Mouse (Mus musculus) limb, embryonic 12.5 days (tissue): ENCODE measurements around the gene Mvb12b. TPM values are rescaled to one million over a fixed set of nuclear protein-coding genes. Genes with fewer than 3 reads are reported as not detected.

Experiments
- ATAC-seq: fragments of 200-750 bp; cut with Nextera tagmentation; 2 replicates; pipeline ENCODE4 v1.8.0; 2017; ENCODE audit warnings: low read depth, moderate TSS enrichment; ENCODE audit not compliant: insufficient number of reproducible peaks, insufficient read depth, low FRiP score, low TSS enrichment
- H3K27ac ChIP-seq: fragments of 300-500 bp; sonication (generic); 2 replicates; pipeline ENCODE4 v1.5.1; 2016; ENCODE audit warnings: mild to moderate bottlenecking, moderate library complexity
- H3K27me3 ChIP-seq: fragments of 300-500 bp; sonication (generic); 2 replicates; pipeline ENCODE4 v1.6.1; 2016; ENCODE audit warnings: mild to moderate bottlenecking, moderate library complexity
- H3K36me3 ChIP-seq: fragments of 300-500 bp; sonication (generic); 2 replicates; pipeline ENCODE4 v1.6.1; 2016; ENCODE audit warnings: mild to moderate bottlenecking, moderate library complexity
- H3K4me1 ChIP-seq: fragments of 300-500 bp; sonication (generic); replicated peaks from 2 replicates; pipeline ENCODE4 v1.6.1; 2016
- H3K4me2 ChIP-seq: fragments of 300-500 bp; sonication (generic); 2 replicates; pipeline ENCODE4 v1.6.1; 2016; ENCODE audit warnings: mild to moderate bottlenecking, moderate library complexity
- H3K4me3 ChIP-seq: fragments of 300-500 bp; sonication (generic); replicated peaks from 2 replicates; pipeline ENCODE4 v1.5.1; 2016; ENCODE audit warnings: mild to moderate bottlenecking
- H3K9ac ChIP-seq: fragments of 300-500 bp; sonication (generic); replicated peaks from 2 replicates; pipeline ENCODE4 v1.6.1; 2016; ENCODE audit warnings: mild to moderate bottlenecking, moderate library complexity
- H3K9me3 ChIP-seq: fragments of 300-500 bp; sonication (generic); 2 replicates; pipeline ENCODE4 v1.6.1; 2016; ENCODE audit warnings: mild to moderate bottlenecking, moderate library complexity
- WGBS: fragments of 180-500 bp; shearing (Covaris S2); methylation state at CpG from one replicate; pipeline ENCODE4 v1.1.7; 2016; 5-methylcytosine and 5-hydroxymethylcytosine counted together
- polyA plus RNA-seq: library from polyadenylated mRNA; unstranded; fragments of >200 nt; fragmentation: Nextera tagmentation; extraction: Ambion mirVana; gene quantifications from 2 replicates; pipeline ENCODE4 v1.2.1, GENCODE M21; 2016

Gene Mvb12b
- polyA plus RNA-seq, 1 experiment from 2014 or later: 25.5 TPM

- no peak for ATAC-seq
- 0 out of 2 replicates have a peak overlapping the region, but pooled peaks have one; percentile 25 for H3K27ac ChIP-seq
- no peaks in the 10 kb centered on the region for H3K27me3 ChIP-seq
- no peaks in the 10 kb centered on the region for H3K9me3 ChIP-seq
- H3K4me3 ChIP-seq: no peak overlapping the region
- H3K4me1 ChIP-seq: peaks cover 66% of the 10 kb centered on the region
- H3K36me3 ChIP-seq: peaks cover 22% of the 10 kb centered on the region
- no peak overlapping the region; the same call in 1 of the 2 replicates for H3K9ac ChIP-seq
- 93% methylated on average over 7 of the region's 7 CpGs for WGBS
- no peak overlapping the region for H3K4me2 ChIP-seq
These were observed 92.7 kb downstream of the Mvb12b start for GRCm38 (mm10) chr2:33795001-33795580.

GRCm38 (mm10) chr2:33794483-33794882, 93.3 kb downstream of the Mvb12b start:
- WGBS: 42% methylated on average over 9 of the region's 9 CpGs
- peaks cover 72% of the 10 kb centered on the region for H3K4me1 ChIP-seq
- no peak overlapping the region for H3K4me2 ChIP-seq
- 0 out of 2 replicates have a peak overlapping the region, but pooled peaks have one; percentile 25 for H3K27ac ChIP-seq
- H3K27me3 ChIP-seq: no peaks in the 10 kb centered on the region
- H3K36me3 ChIP-seq: peaks cover 22% of the 10 kb centered on the region
- no peak overlapping the region; the same call in 1 of the 2 replicates for H3K9ac ChIP-seq
- no peaks in the 10 kb centered on the region for H3K9me3 ChIP-seq
- ATAC-seq: no peak
- H3K4me3 ChIP-seq: no peak overlapping the region

DNA sequence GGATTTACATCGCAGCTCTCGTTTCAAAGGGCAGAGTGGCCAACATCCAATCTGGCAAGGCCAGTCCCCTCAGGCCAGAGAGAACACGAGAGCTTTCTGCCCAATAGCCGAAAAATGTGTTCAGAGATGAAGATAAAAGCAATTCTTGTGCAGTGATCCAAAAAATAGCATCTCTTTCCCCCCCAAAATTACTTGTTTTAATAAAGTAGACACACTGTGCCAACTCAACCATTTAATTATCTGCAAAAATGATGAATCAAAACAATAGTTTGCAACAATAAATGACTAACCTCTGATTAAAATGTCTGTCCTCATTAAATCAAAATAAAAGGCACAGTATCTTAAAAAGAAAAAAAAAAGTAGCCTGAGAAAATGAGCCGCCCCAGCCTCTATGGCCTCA, 97.4 kb downstream of the Mvb12b start:
- Histone ChIP-seq H3K4me1 (peaks cover 68% of the 10 kb centered on the region), H3K36me3 (peaks cover 14% of the 10 kb centered on the region), H3K27ac (peak overlapping the region; percentile 85; the same call in 1 of the 2 replicates), H3K9ac (no peak overlapping the region), H3K4me2 (no peak overlapping the region), H3K9me3 (no peaks in the 10 kb centered on the region), H3K27me3 (no peaks in the 10 kb centered on the region), H3K4me3 (no peak overlapping the region)
- no peak for ATAC-seq
- 29% methylated on average over 5 of the region's 5 CpGs for WGBS

GRCm38 (mm10) chr2:33789732-33790131, 98.0 kb downstream of the Mvb12b start:
- Histone ChIP-seq H3K4me2 (no peak overlapping the region), H3K4me1 (peaks cover 63% of the 10 kb centered on the region), H3K27ac (peak overlapping the region; percentile 85), H3K36me3 (peaks cover 14% of the 10 kb centered on the region), H3K9me3 (no peaks in the 10 kb centered on the region), H3K27me3 (no peaks in the 10 kb centered on the region), H3K9ac (0 out of 2 replicates have a peak overlapping the region, but pooled peaks have one; percentile 28), H3K4me3 (no peak overlapping the region)
- WGBS: 29% methylated on average over 9 of the region's 9 CpGs
- ATAC-seq: peak; percentile 45; the same call in 1 of the 2 replicates

- 0 out of 2 replicates have a peak overlapping the region, but pooled peaks have one; percentile 28 for H3K9ac ChIP-seq
- WGBS: 13% methylated on average over 6 of the region's 6 CpGs
- H3K9me3 ChIP-seq: no peaks in the 10 kb centered on the region
- ATAC-seq: 0 out of 2 replicates have a peak, but pooled peaks have one; percentile 66
- H3K4me2 ChIP-seq: no peak overlapping the region; the same call in 1 of the 2 replicates
- H3K4me1 ChIP-seq: peaks cover 58% of the 10 kb centered on the region
- no peaks in the 10 kb centered on the region for H3K27me3 ChIP-seq
- peak overlapping the region; percentile 85 for H3K27ac ChIP-seq
- peaks cover 18% of the 10 kb centered on the region for H3K36me3 ChIP-seq
- H3K4me3 ChIP-seq: no peak overlapping the region
These were observed 98.5 kb downstream of the Mvb12b start for GRCm38 (mm10) chr2:33789279-33789678.

- no peak overlapping the region for H3K9ac ChIP-seq
- H3K9me3 ChIP-seq: no peaks in the 10 kb centered on the region
- H3K4me1 ChIP-seq: peaks cover 54% of the 10 kb centered on the region
- ATAC-seq: no peak
- WGBS: 55% methylated on average over 7 of the region's 7 CpGs
- no peak overlapping the region for H3K27ac ChIP-seq
- no peaks in the 10 kb centered on the region for H3K27me3 ChIP-seq
- peaks cover 15% of the 10 kb centered on the region; the same call in 1 of the 2 replicates for H3K36me3 ChIP-seq
- no peak overlapping the region for H3K4me2 ChIP-seq
- no peak overlapping the region for H3K4me3 ChIP-seq
These were observed 98.9 kb downstream of the Mvb12b start for GRCm38 (mm10) chr2:33788851-33789250.

- Histone ChIP-seq H3K9ac (no peak overlapping the region), H3K36me3 (peaks cover 17% of the 10 kb centered on the region; the same call in 1 of the 2 replicates), H3K4me2 (no peak overlapping the region; the same call in 1 of the 2 replicates), H3K9me3 (no peaks in the 10 kb centered on the region), H3K4me1 (peaks cover 58% of the 10 kb centered on the region), H3K4me3 (no peak overlapping the region), H3K27ac (peak overlapping the region; percentile 45), H3K27me3 (no peaks in the 10 kb centered on the region)
- no peak for ATAC-seq
- WGBS: 43% methylated on average over 13 of the region's 13 CpGs
These were observed 99.6 kb downstream of the Mvb12b start for GRCm38 (mm10) chr2:33788131-33788530.

DNA sequence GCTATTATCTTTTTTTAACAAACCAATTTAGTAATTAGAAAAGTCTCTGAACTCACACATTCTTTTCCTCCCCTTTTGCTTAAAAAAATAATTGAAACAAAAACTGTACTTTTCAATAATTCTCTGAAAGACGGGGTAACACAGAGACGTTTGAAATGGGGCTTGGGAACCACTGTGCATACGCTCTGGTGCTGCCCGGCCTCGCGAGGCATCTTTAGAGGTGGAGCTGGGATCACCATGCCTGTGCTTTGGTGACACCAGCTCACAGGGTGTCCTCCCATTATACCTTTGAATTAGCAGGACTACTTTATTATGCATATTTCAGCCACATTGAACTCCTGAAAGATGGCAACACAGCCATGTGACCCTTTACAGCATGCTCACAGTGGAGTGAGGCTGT, 101.7 kb downstream of the Mvb12b start:
- Histone ChIP-seq H3K4me3 (no peak overlapping the region), H3K4me2 (no peak overlapping the region), H3K36me3 (peaks cover 9% of the 10 kb centered on the region; the same call in 1 of the 2 replicates), H3K27me3 (no peaks in the 10 kb centered on the region), H3K27ac (no peak overlapping the region), H3K9me3 (no peaks in the 10 kb centered on the region), H3K4me1 (peaks cover 66% of the 10 kb centered on the region), H3K9ac (no peak overlapping the region)
- no peak for ATAC-seq
- 80% methylated on average over 6 of the region's 6 CpGs for WGBS

GRCm38 (mm10) chr2:33785596-33785995, 102.2 kb downstream of the Mvb12b start:
- no peaks in the 10 kb centered on the region for H3K27me3 ChIP-seq
- H3K27ac ChIP-seq: 0 out of 2 replicates have a peak overlapping the region, but pooled peaks have one; percentile 31
- H3K9ac ChIP-seq: no peak overlapping the region
- H3K4me3 ChIP-seq: no peak overlapping the region
- WGBS: 30% methylated on average over 13 of the region's 13 CpGs
- peaks cover 64% of the 10 kb centered on the region for H3K4me1 ChIP-seq
- no peaks in the 10 kb centered on the region for H3K9me3 ChIP-seq
- ATAC-seq: no peak
- H3K4me2 ChIP-seq: no peak overlapping the region
- H3K36me3 ChIP-seq: peaks cover 9% of the 10 kb centered on the region; the same call in 1 of the 2 replicates

DNA sequence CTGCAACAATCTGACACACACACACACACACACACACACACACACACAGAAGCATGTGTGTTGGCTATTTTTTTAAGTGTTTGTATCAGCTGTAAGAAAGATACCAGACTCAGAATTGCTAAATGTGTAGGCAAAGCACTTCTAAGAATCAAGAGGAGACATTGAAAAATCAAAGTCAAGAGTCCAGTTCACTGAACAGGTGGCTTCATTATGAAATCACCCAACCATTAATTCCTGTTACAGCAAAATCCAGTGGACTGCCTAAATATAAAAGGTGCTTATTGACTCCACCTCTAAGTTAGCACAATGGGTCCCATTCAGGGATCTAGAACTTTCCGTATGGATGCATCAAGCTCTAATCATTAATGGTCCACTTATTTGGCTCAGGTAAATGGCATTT, 103.0 kb downstream of the Mvb12b start:
- H3K4me2 ChIP-seq: no peak overlapping the region
- WGBS: 90% methylated on average over 1 of the region's 1 CpGs
- ATAC-seq: no peak
- peaks cover 6% of the 10 kb centered on the region for H3K9me3 ChIP-seq
- H3K27ac ChIP-seq: no peak overlapping the region
- H3K36me3 ChIP-seq: peaks cover 12% of the 10 kb centered on the region
- H3K4me3 ChIP-seq: no peak overlapping the region
- peaks cover 56% of the 10 kb centered on the region for H3K4me1 ChIP-seq
- H3K27me3 ChIP-seq: no peaks in the 10 kb centered on the region
- no peak overlapping the region for H3K9ac ChIP-seq

GRCm38 (mm10) chr2:33783419-33783818, 104.3 kb downstream of the Mvb12b start:
- Histone ChIP-seq H3K4me3 (no peak overlapping the region), H3K9me3 (peaks cover 19% of the 10 kb centered on the region), H3K36me3 (peaks cover 25% of the 10 kb centered on the region), H3K4me1 (peaks cover 46% of the 10 kb centered on the region), H3K27ac (peak overlapping the region; percentile 53; the same call in 1 of the 2 replicates), H3K9ac (no peak overlapping the region), H3K27me3 (no peaks in the 10 kb centered on the region), H3K4me2 (no peak overlapping the region)
- no peak for ATAC-seq
- WGBS: 82% methylated on average over 7 of the region's 7 CpGs
